Mouse (Mus musculus) embryonic facial prominence, embryonic 12.5 days (tissue): ENCODE data around the gene Tcf12. TPM values are rescaled to one million over a fixed set of nuclear protein-coding genes. Genes with fewer than 3 reads are reported as not detected.

Experiments
- ATAC-seq: fragments of 200-750 bp; cut with Nextera tagmentation; 2 replicates; pipeline ENCODE4 v1.8.0; 2017; ENCODE audit not compliant: insufficient number of reproducible peaks, insufficient read depth, low FRiP score, low TSS enrichment
- H3K27ac ChIP-seq: fragments of 300-500 bp; sonication (generic); 2 replicates; pipeline ENCODE4 v1.5.1; 2016; ENCODE audit warnings: mild to moderate bottlenecking
- H3K27me3 ChIP-seq: fragments of 300-500 bp; sonication (generic); 2 replicates; pipeline ENCODE4 v1.6.1; 2016; ENCODE audit warnings: mild to moderate bottlenecking, moderate library complexity
- H3K36me3 ChIP-seq: fragments of 300-500 bp; sonication (generic); 2 replicates; pipeline ENCODE4 v1.6.1; 2016; ENCODE audit warnings: mild to moderate bottlenecking
- H3K4me1 ChIP-seq: fragments of 300-500 bp; sonication (generic); 2 replicates; pipeline ENCODE4 v1.6.1; 2016
- H3K4me2 ChIP-seq: fragments of 300-500 bp; sonication (generic); replicated peaks from 2 replicates; pipeline ENCODE4 v1.6.1; 2016; ENCODE audit warnings: mild to moderate bottlenecking, moderate library complexity
- H3K4me3 ChIP-seq: fragments of 300-500 bp; sonication (generic); 2 replicates; pipeline ENCODE4 v1.5.1; 2016; ENCODE audit warnings: mild to moderate bottlenecking
- H3K9ac ChIP-seq: fragments of 300-500 bp; sonication (generic); 2 replicates; pipeline ENCODE4 v1.6.1; 2016; ENCODE audit warnings: mild to moderate bottlenecking, moderate library complexity
- H3K9me3 ChIP-seq: fragments of 300-500 bp; sonication (generic); 2 replicates; pipeline ENCODE4 v1.6.1; 2016; ENCODE audit warnings: mild to moderate bottlenecking, moderate library complexity
- WGBS: fragments of 180-500 bp; shearing (Covaris S2); methylation state at CpG from one replicate; pipeline ENCODE4 v1.1.7; 2016; 5-methylcytosine and 5-hydroxymethylcytosine counted together
- polyA plus RNA-seq: library from polyadenylated mRNA; unstranded; fragments of >200 nt; fragmentation: Nextera tagmentation; extraction: Ambion mirVana; gene quantifications from 2 replicates; pipeline ENCODE4 v1.2.1, GENCODE M21; 2016

Gene Tcf12
- polyA plus RNA-seq, 1 experiment from 2014 or later, result 162 TPM

- H3K9me3 ChIP-seq, result no peaks in the 10 kb centered on the region
- H3K4me3 ChIP-seq, result no peak overlapping the region
- H3K9ac ChIP-seq, result no peak overlapping the region
- H3K36me3 ChIP-seq, result no peaks in the 10 kb centered on the region
- no peak overlapping the region for H3K27ac ChIP-seq
- ATAC-seq, result no peak
- no peaks in the 10 kb centered on the region for H3K4me1 ChIP-seq
- H3K4me2 ChIP-seq, result no peak overlapping the region
- H3K27me3 ChIP-seq, result no peaks in the 10 kb centered on the region
Measured at GRCm38 (mm10) chr9:71942424-71942823, 169.2 kb downstream of the Tcf12 start.

- H3K4me3 ChIP-seq, result no peak overlapping the region
- H3K9me3 ChIP-seq, result no peaks in the 10 kb centered on the region
- H3K27me3 ChIP-seq, result no peaks in the 10 kb centered on the region
- H3K36me3 ChIP-seq, result no peaks in the 10 kb centered on the region
- H3K4me2 ChIP-seq, result no peak overlapping the region
- no peak overlapping the region for H3K27ac ChIP-seq
- no peak for ATAC-seq
- H3K9ac ChIP-seq, result no peak overlapping the region
- no peaks in the 10 kb centered on the region for H3K4me1 ChIP-seq
Measured at GRCm38 (mm10) chr9:71940016-71940415, 171.7 kb downstream of the Tcf12 start.

DNA sequence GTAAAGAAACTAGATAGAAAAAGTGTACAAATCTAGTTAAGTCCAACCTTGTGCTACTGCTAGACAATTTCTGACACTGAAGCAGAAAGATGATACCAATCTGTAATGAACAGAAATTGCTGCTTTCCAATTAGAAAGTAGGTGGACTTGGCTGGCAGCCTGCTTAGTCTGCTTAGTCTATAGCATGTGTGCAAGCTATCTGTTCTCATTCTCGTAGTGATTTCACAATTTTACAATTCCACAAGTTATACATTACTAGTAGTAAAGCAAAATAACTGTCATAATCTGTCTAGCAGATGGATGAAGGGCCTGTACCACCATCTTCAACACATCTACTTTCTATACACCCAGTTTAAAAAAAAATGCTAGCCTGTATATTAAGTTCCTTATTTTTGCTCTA is 175.5 kb downstream of the Tcf12 start:
- no peak overlapping the region for H3K9ac ChIP-seq
- no peak overlapping the region for H3K4me2 ChIP-seq
- 79% methylated on average over 1 of the region's 1 CpGs for WGBS
- no peak overlapping the region for H3K27ac ChIP-seq
- no peaks in the 10 kb centered on the region for H3K9me3 ChIP-seq
- H3K4me1 ChIP-seq, result no peaks in the 10 kb centered on the region
- H3K36me3 ChIP-seq, result no peaks in the 10 kb centered on the region
- no peak overlapping the region for H3K4me3 ChIP-seq
- no peak for ATAC-seq
- no peaks in the 10 kb centered on the region for H3K27me3 ChIP-seq

GRCm38 (mm10) chr9:71934833-71935232 is 176.8 kb downstream of the Tcf12 start:
- ATAC-seq, result no peak
- Histone ChIP-seq H3K4me2 (no peak overlapping the region), H3K9me3 (no peaks in the 10 kb centered on the region), H3K27me3 (no peaks in the 10 kb centered on the region), H3K4me3 (no peak overlapping the region), H3K27ac (no peak overlapping the region), H3K4me1 (no peaks in the 10 kb centered on the region), H3K9ac (no peak overlapping the region), H3K36me3 (no peaks in the 10 kb centered on the region)
- 88% methylated on average over 3 of the region's 3 CpGs for WGBS

GRCm38 (mm10) chr9:71931965-71932364 is 179.7 kb downstream of the Tcf12 start:
- H3K27me3 ChIP-seq, result no peaks in the 10 kb centered on the region
- no peak overlapping the region for H3K4me2 ChIP-seq
- H3K4me1 ChIP-seq, result no peaks in the 10 kb centered on the region
- no peaks in the 10 kb centered on the region for H3K9me3 ChIP-seq
- H3K27ac ChIP-seq, result no peak overlapping the region
- no peak overlapping the region for H3K4me3 ChIP-seq
- ATAC-seq, result no peak
- H3K36me3 ChIP-seq, result no peaks in the 10 kb centered on the region
- H3K9ac ChIP-seq, result no peak overlapping the region

DNA sequence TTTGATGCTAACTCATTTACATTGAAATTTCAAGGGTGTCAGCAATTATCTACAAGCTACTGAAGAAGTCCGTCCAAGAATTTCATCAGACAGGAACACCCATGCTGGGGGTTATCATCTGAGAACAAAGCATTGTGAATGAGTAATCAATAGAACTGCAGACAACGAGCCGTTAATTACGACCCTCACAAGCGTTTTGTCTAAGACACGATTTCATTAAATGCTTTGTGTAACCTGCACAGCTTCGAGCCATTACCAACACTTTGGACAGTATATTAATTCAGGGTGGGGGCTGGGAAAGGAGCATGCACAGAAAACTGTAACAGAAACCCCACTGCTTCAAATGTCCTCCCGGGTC is 180.3 kb downstream of the Tcf12 start:
- H3K4me3 ChIP-seq, result no peak overlapping the region
- 74% methylated on average over 8 of the region's 8 CpGs for WGBS
- ATAC-seq, result no peak
- H3K9ac ChIP-seq, result no peak overlapping the region
- no peaks in the 10 kb centered on the region for H3K4me1 ChIP-seq
- H3K36me3 ChIP-seq, result no peaks in the 10 kb centered on the region
- no peak overlapping the region for H3K27ac ChIP-seq
- H3K4me2 ChIP-seq, result no peak overlapping the region
- H3K27me3 ChIP-seq, result no peaks in the 10 kb centered on the region
- H3K9me3 ChIP-seq, result no peaks in the 10 kb centered on the region

DNA sequence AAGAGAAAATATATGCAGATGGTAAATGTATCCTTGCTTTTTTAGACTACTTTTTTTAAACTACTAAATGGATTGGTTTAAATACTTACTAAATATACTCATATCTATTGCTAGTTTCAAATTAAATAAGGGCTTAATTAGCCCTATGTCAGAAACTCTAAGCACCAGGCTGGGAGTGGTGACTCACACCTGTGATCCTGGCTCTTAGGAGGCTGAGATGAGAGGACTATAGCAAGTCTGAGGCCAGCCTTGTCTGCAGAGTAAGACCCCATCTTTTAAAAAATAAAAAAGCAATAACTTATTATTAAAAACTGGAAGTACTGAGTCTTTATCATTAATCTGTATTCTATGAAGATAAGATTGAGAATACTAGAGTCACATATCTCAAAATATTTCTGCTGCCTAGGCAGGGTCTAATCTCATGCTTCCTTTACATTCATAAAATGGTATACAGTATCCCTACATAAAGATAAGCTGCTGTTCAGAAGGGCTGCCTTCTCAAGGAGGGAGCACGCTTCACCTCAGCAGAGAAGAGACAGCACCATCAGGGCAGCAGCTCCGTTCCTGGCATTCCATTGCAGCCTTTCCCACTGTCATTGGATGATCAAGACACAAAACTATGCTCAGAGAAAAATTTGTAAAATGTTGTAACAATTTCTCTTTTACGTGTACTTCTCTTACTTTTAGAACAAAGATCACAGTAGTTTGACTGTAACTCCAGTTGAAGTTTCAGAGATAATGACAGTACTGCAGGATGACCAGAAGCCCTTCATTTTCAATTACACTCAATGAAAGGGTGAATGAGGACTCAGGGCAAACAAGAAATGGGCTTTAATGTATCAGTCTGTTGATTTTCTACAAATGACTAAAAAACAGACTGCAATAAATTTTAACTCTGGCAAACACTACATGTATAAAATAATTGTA is 181.0 kb downstream of the Tcf12 start:
- no peak overlapping the region for H3K27ac ChIP-seq
- no peaks in the 10 kb centered on the region for H3K36me3 ChIP-seq
- no peaks in the 10 kb centered on the region for H3K27me3 ChIP-seq
- no peaks in the 10 kb centered on the region for H3K9me3 ChIP-seq
- H3K9ac ChIP-seq, result no peak overlapping the region
- no peak overlapping the region for H3K4me2 ChIP-seq
- H3K4me1 ChIP-seq, result no peaks in the 10 kb centered on the region
- 78% methylated on average over 3 of the region's 3 CpGs for WGBS
- H3K4me3 ChIP-seq, result no peak overlapping the region
- ATAC-seq, result no peak

- ATAC-seq, result no peak
- Histone ChIP-seq H3K27me3 (no peaks in the 10 kb centered on the region), H3K9ac (no peak overlapping the region), H3K4me2 (no peak overlapping the region), H3K4me1 (0 out of 2 replicates have a peak, but pooled peaks cover 6% of the 10 kb centered on the region), H3K4me3 (no peak overlapping the region), H3K27ac (no peak overlapping the region), H3K36me3 (no peaks in the 10 kb centered on the region), H3K9me3 (no peaks in the 10 kb centered on the region)
Measured at GRCm38 (mm10) chr9:71916662-71916953, 195.1 kb downstream of the Tcf12 start.

GRCm38 (mm10) chr9:71915871-71916661 is 195.6 kb downstream of the Tcf12 start:
- 50% methylated on average over 6 of the region's 6 CpGs for WGBS
- Histone ChIP-seq H3K27ac (no peak overlapping the region), H3K9ac (no peak overlapping the region), H3K9me3 (no peaks in the 10 kb centered on the region), H3K36me3 (no peaks in the 10 kb centered on the region), H3K4me3 (no peak overlapping the region), H3K4me2 (no peak overlapping the region), H3K4me1 (0 out of 2 replicates have a peak, but pooled peaks cover 6% of the 10 kb centered on the region), H3K27me3 (no peaks in the 10 kb centered on the region)
- ATAC-seq, result no peak

GRCm38 (mm10) chr9:71906522-71906921 is 205.1 kb downstream of the Tcf12 start:
- ATAC-seq, result no peak
- Histone ChIP-seq H3K27ac (no peak overlapping the region), H3K36me3 (peaks cover 11% of the 10 kb centered on the region), H3K4me2 (no peak overlapping the region), H3K4me1 (no peaks in the 10 kb centered on the region), H3K9me3 (no peaks in the 10 kb centered on the region), H3K27me3 (no peaks in the 10 kb centered on the region), H3K4me3 (no peak overlapping the region), H3K9ac (no peak overlapping the region)
- WGBS, result 82% methylated on average over 2 of the region's 2 CpGs

GRCm38 (mm10) chr9:71898852-71899251 is 212.8 kb downstream of the Tcf12 start:
- H3K4me2 ChIP-seq, result no peak overlapping the region
- H3K9ac ChIP-seq, result no peak overlapping the region
- ATAC-seq, result no peak
- no peaks in the 10 kb centered on the region for H3K9me3 ChIP-seq
- H3K36me3 ChIP-seq, result no peaks in the 10 kb centered on the region
- no peak overlapping the region for H3K4me3 ChIP-seq
- H3K27me3 ChIP-seq, result no peaks in the 10 kb centered on the region
- WGBS, result 12% methylated on average over 5 of the region's 5 CpGs
- H3K4me1 ChIP-seq, result peaks cover 23% of the 10 kb centered on the region
- peak overlapping the region; percentile 12 for H3K27ac ChIP-seq

DNA sequence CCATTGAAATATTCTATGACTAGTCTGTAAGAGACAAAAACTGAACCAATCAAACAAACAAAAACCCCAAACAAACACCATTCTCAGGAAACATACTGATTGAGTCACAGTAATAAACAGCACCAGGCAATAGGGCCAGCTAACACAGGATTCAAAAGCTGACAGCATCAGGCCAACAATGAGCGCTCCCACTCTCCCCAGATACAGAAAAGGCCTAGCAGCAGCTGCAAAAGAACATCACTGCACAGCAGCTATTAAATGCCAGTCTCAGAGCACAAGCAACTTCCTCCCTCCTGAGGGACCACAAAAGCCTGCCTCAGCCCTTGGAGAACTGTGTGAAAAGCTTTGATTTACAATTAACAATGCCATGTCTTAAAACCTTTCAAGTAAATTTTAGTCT is 214.3 kb downstream of the Tcf12 start:
- Histone ChIP-seq H3K9me3 (no peaks in the 10 kb centered on the region), H3K4me1 (peaks cover 34% of the 10 kb centered on the region), H3K27me3 (no peaks in the 10 kb centered on the region), H3K4me2 (no peak overlapping the region), H3K27ac (peak overlapping the region; percentile 74), H3K36me3 (no peaks in the 10 kb centered on the region), H3K9ac (no peak overlapping the region), H3K4me3 (no peak overlapping the region)
- no peak for ATAC-seq
- WGBS, result 9% methylated on average over 1 of the region's 1 CpGs
